Mouse (Mus musculus): ENCODE measurements around the gene Nkap.
"Not testable (repeated sequence)": the region's sequence is repeated elsewhere in the genome, so short reads cannot be mapped to it uniquely, and the experiment has no call there.

Gene Nkap

GRCm38 (mm10) chrX:37126671-37127358, at the start of gene Nkap:
Nkap (plus strand) TSS chrX:37126795.
- DNase-seq (ENCODE audit: extremely low spot score, low read depth, low spot score) = peak; percentile 73

- DNase-seq (ENCODE audit: extremely low spot score, low read depth, low spot score) = not testable (repeated sequence)
Observed at GRCm38 (mm10) chrX:37080345-37080744, 46.2 kb upstream of the Nkap start.

GRCm38 (mm10) chrX:37081194-37081593, 45.4 kb upstream of the Nkap start:
- DNase-seq (ENCODE audit: extremely low spot score, low read depth, low spot score) = no peak

- no peak for DNase-seq (ENCODE audit: extremely low spot score, low read depth, low spot score)
Observed at GRCm38 (mm10) chrX:37084318-37084926, 42.2 kb upstream of the Nkap start.

- no peak for DNase-seq (ENCODE audit: extremely low spot score, low read depth, low spot score)
Observed at GRCm38 (mm10) chrX:37084927-37085660, 41.5 kb upstream of the Nkap start, which contains the start of gene Rpl39. Rpl39 (minus strand) TSS chrX:37085402.

GRCm38 (mm10) chrX:37085665-37086064, 40.9 kb upstream of the Nkap start:
- no peak for DNase-seq (ENCODE audit: extremely low spot score, low read depth, low spot score)

GRCm38 (mm10) chrX:37088778-37089177, 37.8 kb upstream of the Nkap start:
- no peak for DNase-seq (ENCODE audit: extremely low spot score, low read depth, low spot score)

- no peak for DNase-seq (ENCODE audit: extremely low spot score, low read depth, low spot score)
Observed at GRCm38 (mm10) chrX:37091457-37091856, 35.1 kb upstream of the Nkap start.

- DNase-seq (ENCODE audit: extremely low spot score, low read depth, low spot score) = no peak
Observed at GRCm38 (mm10) chrX:37095106-37095768, 31.4 kb upstream of the Nkap start.

- no peak for DNase-seq (ENCODE audit: extremely low spot score, low read depth, low spot score)
Observed at GRCm38 (mm10) chrX:37098681-37099080, 27.9 kb upstream of the Nkap start.

- DNase-seq (ENCODE audit: extremely low spot score, low read depth, low spot score) = no peak
Observed at GRCm38 (mm10) chrX:37103826-37104225, 22.8 kb upstream of the Nkap start.

- no peak for DNase-seq (ENCODE audit: extremely low spot score, low read depth, low spot score)
Observed at GRCm38 (mm10) chrX:37109526-37110192, 16.9 kb upstream of the Nkap start.

GRCm38 (mm10) chrX:37110193-37110880, 16.3 kb upstream of the Nkap start, which contains the start of gene Upf3b:
Upf3b (minus strand) TSS chrX:37110322.
- DNase-seq (ENCODE audit: extremely low spot score, low read depth, low spot score) = peak; percentile 63

- no peak for DNase-seq (ENCODE audit: extremely low spot score, low read depth, low spot score)
Observed at GRCm38 (mm10) chrX:37110881-37111193, 15.8 kb upstream of the Nkap start.

GRCm38 (mm10) chrX:37117085-37117484, 9.5 kb upstream of the Nkap start:
- no peak for DNase-seq (ENCODE audit: extremely low spot score, low read depth, low spot score)

GRCm38 (mm10) chrX:37119585-37119984, 7.0 kb upstream of the Nkap start:
- DNase-seq (ENCODE audit: extremely low spot score, low read depth, low spot score) = no peak

- no peak for DNase-seq (ENCODE audit: extremely low spot score, low read depth, low spot score)
Observed at GRCm38 (mm10) chrX:37120212-37120611, 6.4 kb upstream of the Nkap start.

- no peak for DNase-seq (ENCODE audit: extremely low spot score, low read depth, low spot score)
Observed at GRCm38 (mm10) chrX:37125511-37125910, 1.1 kb upstream of the Nkap start.

- DNase-seq (ENCODE audit: extremely low spot score, low read depth, low spot score) = no peak
Observed at GRCm38 (mm10) chrX:37141732-37142131, 15.1 kb downstream of the Nkap start.

- DNase-seq (ENCODE audit: extremely low spot score, low read depth, low spot score) = not testable (repeated sequence)
Observed at GRCm38 (mm10) chrX:37144498-37144897, 17.9 kb downstream of the Nkap start.

Measured in hindlimb bud, embryonic 11.5 days (tissue).